Mouse (Mus musculus) megakaryocyte, embryonic 14.5 days (primary cell): ENCODE measurements around the gene Pcsk5.

Experiments used
- FLI1 ChIP-seq: IDR thresholded peaks from 2 replicates; pipeline ENCODE4 v1.6.1; 2012; ENCODE audit warnings: low read length, inconsistent platforms, mixed read lengths
- GATA1 ChIP-seq: IDR thresholded peaks from 3 replicates; pipeline ENCODE4 v1.6.1; 2012; ENCODE audit warnings: mixed read lengths, low read length, inconsistent platforms, borderline replicate concordance

- TF ChIP-seq GATA1 (no peak), FLI1 (no peak)
Observed at GRCm38 (mm10) chr19:17553396-17554100, 283.9 kb downstream of the Pcsk5 start.
